Mouse (Mus musculus) adrenal gland, postnatal 14 days (tissue): Measurements from ENCODE around the gene Adamts20. TPM values are rescaled to one million over a fixed set of nuclear protein-coding genes. Genes with fewer than 3 reads are reported as not detected.
"Not testable (repeated sequence)": the region's sequence is repeated elsewhere in the genome, so short reads cannot be mapped to it uniquely, and the experiment has no call there.

Source experiments
- DNase-seq: peaks from one replicate; pipeline ENCODE4 v3.0.0; 2021; ENCODE audit warnings: mixed read lengths
- total RNA-seq: library from RNA; stranded (reverse); gene quantifications from 2 replicates; pipeline ENCODE4 v1.2.3, GENCODE M21; 2021

Adamts20 gene
- total RNA-seq, 1 experiment from 2014 or later, result 3.3 TPM

GRCm38 (mm10) chr15:94444437-94445136 lies 20.6 kb downstream of the Adamts20 start:
- DNase-seq, result no peak

DNA sequence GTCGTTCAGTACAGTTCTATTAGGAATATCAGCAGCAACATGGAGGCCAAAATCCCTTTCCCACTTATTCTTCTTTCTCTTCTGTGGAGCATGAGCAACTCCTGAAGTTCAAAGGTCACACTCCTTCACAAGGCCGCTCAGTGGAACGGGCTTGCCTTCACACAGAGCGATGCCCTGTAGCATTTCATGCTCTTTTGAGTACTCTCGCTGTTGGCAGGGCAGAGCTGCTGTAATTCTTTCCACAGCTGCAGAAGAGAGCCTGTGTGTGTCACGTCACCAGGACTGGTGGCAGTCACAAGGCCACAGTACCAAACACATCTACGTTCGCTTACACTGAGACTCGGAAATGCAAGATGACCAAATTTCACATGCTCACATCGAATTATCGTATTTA lies 21.2 kb downstream of the Adamts20 start:
- peak; percentile 14 for DNase-seq

GRCm38 (mm10) chr15:94443025-94443424 lies 22.2 kb downstream of the Adamts20 start:
- no peak for DNase-seq

GRCm38 (mm10) chr15:94435532-94435931 lies 29.7 kb downstream of the Adamts20 start:
- DNase-seq, result no peak

- no peak for DNase-seq
Measured at GRCm38 (mm10) chr15:94430681-94431405, 34.4 kb downstream of the Adamts20 start.

DNA sequence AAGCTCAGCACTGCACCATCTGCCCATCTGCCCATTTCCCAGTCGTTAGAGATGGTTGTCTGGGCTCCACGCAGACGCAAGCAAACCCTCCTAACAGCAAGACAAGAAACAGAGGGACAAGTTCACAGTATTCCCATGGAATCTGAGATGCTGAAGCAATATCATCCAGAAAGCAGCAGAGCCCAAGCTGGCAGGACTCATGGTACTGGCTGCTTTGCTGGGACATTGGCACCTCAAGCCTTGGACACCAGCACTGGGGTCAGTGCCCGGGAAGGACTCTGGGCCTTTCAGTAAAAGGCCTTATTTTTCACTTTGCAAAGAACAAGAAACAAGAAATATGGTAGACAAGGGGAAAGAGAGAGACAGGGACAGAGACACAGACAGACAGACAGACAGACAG lies 36.5 kb downstream of the Adamts20 start:
- no peak for DNase-seq

GRCm38 (mm10) chr15:94427482-94428214 lies 37.6 kb downstream of the Adamts20 start:
- DNase-seq, result no peak

DNA sequence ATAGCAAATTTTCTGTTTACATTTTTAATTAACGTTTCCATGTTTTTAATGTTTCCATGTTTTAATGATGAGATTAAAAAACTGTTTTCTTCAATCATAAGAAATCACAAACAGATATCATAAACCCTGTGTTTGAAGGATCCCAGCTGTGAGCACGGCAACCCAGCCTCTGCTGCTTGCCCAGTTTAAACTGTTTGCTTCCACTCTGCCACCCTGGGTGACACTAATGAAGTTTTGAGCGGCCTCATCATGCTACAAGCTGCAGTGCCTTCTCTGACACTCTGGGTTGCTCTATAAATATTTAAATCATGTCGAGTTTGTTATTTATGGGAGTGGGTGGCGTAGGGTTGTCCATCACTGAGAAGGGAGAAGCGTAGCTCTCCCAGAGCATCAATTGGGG lies 44.7 kb downstream of the Adamts20 start:
- no peak for DNase-seq

DNA sequence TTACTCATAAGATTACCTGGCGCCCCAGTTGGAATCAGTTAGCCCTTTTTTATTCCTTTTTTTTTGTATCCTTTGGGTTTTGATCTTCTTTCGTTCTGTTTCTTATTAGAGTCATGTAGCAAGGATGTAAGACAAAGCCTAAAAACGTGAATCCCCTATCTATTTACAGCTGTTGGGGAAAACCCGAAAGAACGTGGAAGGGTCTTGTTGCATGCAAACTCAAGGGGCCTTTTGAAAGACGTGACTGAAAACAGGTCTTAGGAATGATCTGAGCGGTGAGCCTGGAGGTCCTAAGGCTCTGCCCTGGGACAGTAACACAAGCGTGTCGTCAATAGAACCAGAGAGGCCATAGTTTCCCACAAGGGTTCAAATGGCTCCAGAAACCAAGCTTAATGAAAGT lies 46.1 kb downstream of the Adamts20 start:
- DNase-seq, result no peak

DNA sequence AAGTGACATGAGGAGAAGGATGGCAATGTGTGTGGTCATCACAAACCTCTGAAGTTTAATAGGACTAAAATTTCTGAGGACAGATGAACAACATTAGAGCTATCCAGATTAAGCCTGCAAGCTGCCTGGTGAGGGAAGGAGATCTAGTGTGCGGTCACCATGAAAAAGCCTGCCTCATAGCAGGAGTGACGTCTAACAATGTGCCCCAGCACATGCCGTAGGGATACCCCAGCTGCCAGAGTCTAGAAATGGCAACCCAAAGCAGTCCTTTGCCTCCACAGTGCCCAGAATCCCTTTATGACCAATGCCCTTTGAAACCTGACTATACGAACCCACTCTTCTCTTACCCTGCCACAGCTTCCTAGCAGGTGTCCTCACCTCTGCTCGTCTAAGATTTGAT lies 46.8 kb downstream of the Adamts20 start:
- no peak for DNase-seq

DNA sequence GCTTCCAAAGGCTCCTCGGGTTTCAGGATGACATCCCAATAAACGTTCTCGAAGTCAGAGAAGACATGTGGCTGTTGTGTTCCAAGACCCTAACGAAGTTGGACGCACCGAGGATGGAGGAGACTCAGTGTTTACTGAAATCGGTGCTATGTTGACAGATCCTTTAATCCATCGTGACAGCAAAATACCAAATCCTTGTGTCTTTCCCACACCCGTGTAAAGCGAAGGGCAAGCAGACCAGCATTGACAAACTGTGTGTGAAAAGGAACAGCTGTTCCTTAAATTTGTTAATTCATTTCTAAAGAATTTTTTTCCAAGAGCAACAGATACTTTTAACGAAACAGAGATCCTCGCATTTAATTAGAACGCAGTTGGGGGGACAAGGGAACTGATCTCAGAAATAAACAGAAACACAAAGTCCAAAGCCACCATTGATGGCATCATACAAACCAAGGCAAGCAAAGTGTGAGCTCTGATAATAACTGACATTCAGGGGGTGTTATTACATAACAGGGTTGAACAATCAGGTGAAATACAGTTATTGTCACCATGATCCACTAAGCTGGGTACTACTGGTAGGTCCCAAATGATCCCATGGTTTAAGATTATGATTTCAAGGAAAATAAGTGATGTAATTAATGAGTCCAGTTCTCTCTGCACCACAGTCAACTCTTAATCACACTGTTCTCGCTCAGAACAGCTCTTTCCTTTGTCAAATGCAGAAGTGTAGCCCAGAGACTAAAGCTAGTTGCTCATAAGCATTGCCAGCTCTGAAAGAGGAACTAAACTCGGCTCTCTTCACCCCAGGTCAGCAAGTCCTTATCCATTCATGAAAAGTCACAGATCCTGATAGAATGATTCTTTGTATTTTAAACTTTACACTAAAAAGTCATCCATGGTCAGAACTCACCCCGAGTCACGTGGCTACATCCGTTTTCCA lies 47.7 kb downstream of the Adamts20 start:
- DNase-seq, result no peak

GRCm38 (mm10) chr15:94409832-94410231 lies 55.4 kb downstream of the Adamts20 start:
- no peak for DNase-seq

- DNase-seq, result no peak
Measured at GRCm38 (mm10) chr15:94406364-94406763, 58.9 kb downstream of the Adamts20 start.

DNA sequence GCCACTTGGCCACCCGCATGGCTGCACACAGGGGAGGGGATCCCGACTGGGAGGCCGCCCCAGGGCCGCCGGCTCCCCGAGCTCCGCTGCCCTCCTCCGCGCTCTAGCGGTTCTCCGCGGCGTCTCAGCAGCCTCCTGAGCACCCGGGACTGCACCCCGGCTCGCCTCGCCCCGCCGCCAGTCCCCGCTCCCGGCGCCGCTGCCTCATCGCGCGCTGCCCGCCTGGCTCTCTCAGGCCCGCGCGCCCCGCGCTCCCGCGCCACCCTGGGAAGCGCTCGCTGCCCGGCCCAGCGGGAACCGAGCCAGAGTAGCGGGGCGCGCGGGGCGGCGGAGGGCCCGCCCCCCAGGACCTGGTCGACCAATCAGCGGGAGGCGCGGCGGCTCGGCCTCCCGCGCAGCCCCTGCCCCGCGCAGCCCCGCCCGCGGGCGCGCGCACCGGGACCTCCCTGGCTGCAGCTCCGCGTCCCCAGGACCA lies 61.1 kb downstream of the Adamts20 start:
- peak; percentile 88 for DNase-seq

DNA sequence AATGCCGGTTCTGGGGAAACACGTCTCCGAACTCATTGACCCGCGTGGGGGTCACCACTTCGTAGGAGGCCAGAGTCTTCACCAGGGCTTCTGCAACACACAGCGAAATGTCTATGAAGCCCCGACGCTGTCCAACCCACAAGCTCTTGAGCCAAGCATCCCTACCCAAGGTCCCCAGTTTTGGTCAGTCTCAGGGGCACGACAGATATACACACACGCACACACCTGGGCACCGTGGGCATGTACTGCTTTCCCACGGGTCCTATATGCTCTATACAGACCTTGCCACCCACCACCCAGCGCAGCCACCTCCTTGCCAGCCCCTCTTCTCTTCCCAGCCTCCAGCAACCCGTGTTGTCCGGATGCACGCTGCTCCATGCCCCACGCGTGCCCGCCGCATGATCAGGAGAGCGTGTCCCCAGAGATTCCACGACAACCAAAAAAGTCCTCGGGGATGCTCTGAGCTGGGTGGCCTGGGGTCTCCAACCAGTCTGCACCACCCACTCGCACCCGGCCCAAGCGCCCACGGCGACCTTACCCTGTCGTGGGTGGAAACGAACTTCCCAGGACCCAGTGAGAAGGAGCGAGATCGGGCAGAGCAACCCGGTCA lies 61.7 kb downstream of the Adamts20 start:
- no peak for DNase-seq

DNA sequence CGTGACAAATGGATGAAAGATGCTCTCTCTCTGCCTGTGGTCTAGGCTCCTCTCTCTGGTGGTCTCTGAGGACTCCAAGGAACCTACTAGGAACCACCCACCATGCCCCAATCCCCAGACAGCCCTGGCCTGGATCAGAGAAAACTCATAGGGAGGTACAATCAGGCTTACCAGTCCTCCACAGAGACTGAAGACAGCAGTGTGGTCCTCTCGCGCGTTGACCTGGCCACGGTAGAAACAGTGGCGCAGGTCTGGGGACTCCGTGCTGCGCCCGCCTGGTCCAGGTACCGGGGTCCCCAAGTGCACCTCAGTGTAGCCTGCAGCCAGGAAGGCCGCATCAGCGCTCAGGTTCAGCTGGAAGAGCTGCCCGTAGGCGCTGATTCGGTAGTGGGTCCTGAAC lies 62.2 kb downstream of the Adamts20 start:
- peak; percentile 11 for DNase-seq

GRCm38 (mm10) chr15:94392737-94393136 lies 72.5 kb downstream of the Adamts20 start:
- no peak for DNase-seq

DNA sequence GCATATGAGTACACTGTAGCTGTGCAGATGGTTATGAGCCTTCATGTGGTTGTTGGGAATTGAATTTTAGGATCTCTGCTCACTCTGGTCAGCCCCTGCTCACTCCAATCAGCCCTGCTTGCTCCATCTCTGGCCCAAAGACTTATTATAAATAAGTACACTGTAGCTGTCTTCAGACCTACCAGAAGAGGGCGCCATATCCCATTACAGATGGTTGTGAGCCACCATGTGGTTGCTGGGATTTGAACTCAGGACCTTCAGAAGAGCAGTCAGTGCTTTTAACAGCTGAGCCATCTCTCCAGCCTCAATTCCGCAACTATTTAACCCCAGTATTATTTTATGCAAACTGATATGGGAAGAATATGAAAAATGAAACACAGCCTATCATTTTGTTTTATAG lies 75.1 kb downstream of the Adamts20 start:
- not testable (repeated sequence) for DNase-seq

- DNase-seq, result peak; percentile 37
Measured at GRCm38 (mm10) chr15:94379425-94379824, 85.8 kb downstream of the Adamts20 start.

DNA sequence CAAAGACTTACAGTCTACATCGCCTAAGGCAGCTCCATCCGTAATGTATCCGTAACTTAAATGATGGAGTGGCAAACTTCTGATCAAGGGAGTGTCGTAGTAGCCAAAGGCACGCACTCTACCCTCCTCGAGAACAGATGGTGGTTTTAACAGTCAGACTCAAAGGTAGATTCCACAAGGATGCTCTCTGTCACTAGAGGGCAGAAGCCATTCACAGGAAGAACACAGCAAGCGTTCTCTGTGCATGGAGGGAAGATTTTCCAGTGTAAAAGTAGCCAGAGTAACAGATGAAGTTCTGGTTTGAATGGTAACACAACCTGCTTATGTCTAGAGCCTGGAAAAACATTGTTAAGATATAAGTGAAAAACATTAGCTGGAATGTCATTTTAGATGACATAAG lies 92.7 kb downstream of the Adamts20 start:
- DNase-seq, result no peak

DNA sequence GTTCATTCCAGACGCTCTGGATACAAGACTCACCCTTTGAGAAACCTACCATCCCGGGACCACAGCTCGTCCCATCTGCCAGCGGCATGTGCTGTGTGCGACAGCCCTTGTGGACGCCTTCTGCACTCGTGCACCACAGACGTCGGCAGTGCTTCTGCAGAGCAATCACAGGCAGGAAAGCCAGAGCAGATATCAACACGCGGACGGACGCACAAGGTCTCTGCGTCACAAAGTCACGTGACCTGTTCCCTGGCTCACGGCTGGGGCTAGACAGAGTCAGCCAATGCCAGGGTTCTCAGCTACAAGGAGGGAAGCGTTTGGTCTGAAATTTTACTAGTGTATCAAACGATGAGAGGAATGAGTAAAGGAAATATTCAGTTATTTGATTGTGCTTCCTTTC lies 116.2 kb downstream of the Adamts20 start:
- no peak for DNase-seq
